In the genomic region with DNA sequence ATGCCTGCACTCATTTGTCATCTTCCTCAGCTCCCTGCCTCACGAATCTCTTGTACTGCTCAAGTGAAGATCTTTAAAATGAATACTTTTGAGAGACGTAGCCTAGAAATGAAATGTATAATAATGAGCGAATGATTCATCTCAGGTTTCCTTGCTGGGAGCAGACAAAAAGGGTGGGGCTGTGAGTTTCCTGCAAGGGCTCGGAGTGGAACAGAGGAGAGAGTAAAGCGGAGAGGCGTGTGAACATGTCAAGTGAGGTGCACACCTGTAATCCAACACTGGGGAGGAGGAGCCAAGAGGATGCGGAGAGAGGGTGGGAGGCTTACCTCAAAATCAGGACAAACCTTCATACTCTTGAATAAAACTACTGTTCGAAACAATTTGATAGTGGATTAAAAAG, we compare ENCODE assay signal across 13 mouse cellular contexts. TPM values are rescaled to one million over a fixed set of nuclear protein-coding genes. Genes with fewer than 3 reads are reported as not detected.
DNase-seq lines count a peak whose midpoint lies in the region; ATAC-seq and TF ChIP-seq lines count a peak whose summit lies in the region.
"Had no signal": no experiment of that assay in that cellular context is flagged by ENCODE, and none has a peak within 500 bp of the region (broad histone marks: within the 10 kb centered on the region; RNA-seq: fewer than 3 reads in every experiment).

No protein-coding gene starts in this region.

- H3K9me3 ChIP-seq in heart, embryonic 10.5 days, result no peaks in the 10 kb centered on the region
- H3K9me3 ChIP-seq in kidney, postnatal 0 days (replicated peaks; ENCODE audit: low read length), result no peaks in the 10 kb centered on the region
- H3K9me3 ChIP-seq in intestine, embryonic 16.5 days (ENCODE audit: control insufficient read depth, low read length), result no peaks in the 10 kb centered on the region
- H3K9me3 ChIP-seq: liver, embryonic 13.5 days had no signal

- no peak for DNase-seq in heart, embryonic 10.5 days (ENCODE audit: low spot score)
- DNase-seq in heart, postnatal 4 days, result no peak
- DNase-seq in kidney, postnatal 0 days (ENCODE audit: low spot score), result peak; percentile 16
- no peak for DNase-seq in kidney, postnatal 10 days
- DNase-seq in R1 (ENCODE audit: low read depth, low spot score), result peak; percentile 39
- no peak for DNase-seq in adrenal gland, adult 18-20 months (ENCODE audit: low spot score in 2 of 2)
- no peak for DNase-seq in gastrocnemius, postnatal 36 days
- DNase-seq: cerebellum, adult 8-10 months; embryo, embryonic 11 days; liver, embryonic 13.5 days; thymus, postnatal 36 days had no signal

- H3K27me3 ChIP-seq in heart, embryonic 10.5 days (ENCODE audit: insufficient read depth, poor library complexity, severe bottlenecking), result no peaks in the 10 kb centered on the region
- H3K27me3 ChIP-seq in kidney, postnatal 0 days (ENCODE audit: insufficient read depth, low read length), result no peaks in the 10 kb centered on the region
- H3K27me3 ChIP-seq in intestine, embryonic 16.5 days (replicated peaks; ENCODE audit: control insufficient read depth, insufficient read depth, low read length), result no peaks in the 10 kb centered on the region
- H3K27me3 ChIP-seq: liver, embryonic 13.5 days had no signal

- WGBS in heart, embryonic 10.5 days, result 80% methylated on average over 8 of the region's 8 CpGs
- WGBS in kidney, postnatal 0 days, result 51% methylated on average over 8 of the region's 8 CpGs
- WGBS in intestine, embryonic 16.5 days, result 51% methylated on average over 8 of the region's 8 CpGs

- no peak overlapping the region for H3K4me2 ChIP-seq in kidney, postnatal 0 days (ENCODE audit: low read length)
- no peak overlapping the region for H3K4me2 ChIP-seq in intestine, embryonic 16.5 days (ENCODE audit: low read depth, low read length)
- H3K4me2 ChIP-seq: liver, embryonic 13.5 days had no signal

- H3K4me3 ChIP-seq in heart, embryonic 10.5 days, result no peak overlapping the region
- H3K4me3 ChIP-seq in kidney, postnatal 0 days (replicated peaks; ENCODE audit: low read depth, low read length), result no peak overlapping the region
- no peak overlapping the region for H3K4me3 ChIP-seq in intestine, embryonic 16.5 days (ENCODE audit: low read length)
- H3K4me3 ChIP-seq: liver, embryonic 13.5 days had no signal

- intact Hi-C loops in gastrocnemius, postnatal 36 days (cut with DNase I), result no loop called here

- ATAC-seq in kidney, postnatal 0 days (replicated peaks; ENCODE audit: low FRiP score, low read depth), result peak; percentile 52; the same call in 1 of the 2 replicates
- ATAC-seq in intestine, embryonic 16.5 days, result peak; percentile 89
- ATAC-seq: forebrain, embryonic 14.5 days had no signal

- no peak overlapping the region for H3K9ac ChIP-seq in kidney, postnatal 0 days (ENCODE audit: low read depth, low read length)
- H3K9ac ChIP-seq in intestine, embryonic 16.5 days (ENCODE audit: low read depth, low read length), result no peak overlapping the region
- H3K9ac ChIP-seq: liver, embryonic 13.5 days had no signal

- H3K4me1 ChIP-seq in heart, embryonic 10.5 days, result peaks cover 16% of the 10 kb centered on the region; the same call in 1 of the 2 replicates
- no peaks in the 10 kb centered on the region for H3K4me1 ChIP-seq in kidney, postnatal 0 days (replicated peaks; ENCODE audit: insufficient read depth, low read length)
- 0 out of 2 replicates have a peak, but pooled peaks cover 2% of the 10 kb centered on the region for H3K4me1 ChIP-seq in intestine, embryonic 16.5 days (ENCODE audit: control insufficient read depth, insufficient read depth, low read length)

- TF ChIP-seq CTCF in kidney, postnatal 0 days (IDR thresholded peaks at IDR 0.05; ENCODE audit: low read depth), result no peak

- peaks cover 54% of the 10 kb centered on the region for H3K36me3 ChIP-seq in heart, embryonic 10.5 days
- peaks cover 17% of the 10 kb centered on the region for H3K36me3 ChIP-seq in kidney, postnatal 0 days (ENCODE audit: insufficient read depth, low read length)
- H3K36me3 ChIP-seq in intestine, embryonic 16.5 days (ENCODE audit: control insufficient read depth, insufficient read depth, low read length), result no peaks in the 10 kb centered on the region; the same call in 1 of the 2 replicates

- 0 out of 2 replicates have a peak overlapping the region, but pooled peaks have one; percentile 36 for H3K27ac ChIP-seq in heart, embryonic 10.5 days
- H3K27ac ChIP-seq in kidney, postnatal 0 days, result no peak overlapping the region
- H3K27ac ChIP-seq in intestine, embryonic 16.5 days (ENCODE audit: low read length), result 0 out of 2 replicates have a peak overlapping the region, but pooled peaks have one; percentile 5
- H3K27ac ChIP-seq: liver, embryonic 13.5 days had no signal

RNA-seq across cellular contexts. Expression of a gene that starts 14.4 kb away (rescaled TPM):
- polyA plus RNA-seq in heart, embryonic 10.5 days (2016; fragmentation: Nextera tagmentation; extraction: Ambion mirVana), result 37.6 and 47.0 TPM in 2 replicates
- total RNA-seq in heart, postnatal 4 days (2021), result 10 to 100 TPM; 33.5 to 33.8 TPM
- polyA plus RNA-seq in kidney, postnatal 0 days (2015; fragmentation: Nextera tagmentation; extraction: Ambion mirVana), result 39.2 and 39.5 TPM in 2 replicates
- 36.8 and 38.1 TPM in 2 replicates for polyA plus RNA-seq in intestine, embryonic 16.5 days (2015; fragmentation: Nextera tagmentation; extraction: Ambion mirVana)
- 10 to 100 TPM; 12.6 to 18.2 TPM for total RNA-seq in adrenal gland, adult 18-20 months (2021)
- 10 to 100 TPM; 13.4 to 13.6 TPM for total RNA-seq in gastrocnemius, postnatal 36 days (2021)

Comparison
In these comparisons a context has a peak if more than half of its experiments do, and no peak if none do; other contexts are left out.
1. DNase-seq: peak in kidney, postnatal 0 days (single experiment) and R1 (single experiment); none in heart, embryonic 10.5 days (single experiment), heart, postnatal 4 days (single experiment), kidney, postnatal 10 days (single experiment), adrenal gland, adult 18-20 months (0 of 2) and gastrocnemius, postnatal 36 days (0 of 2).